Mouse (Mus musculus): ENCODE results near the gene Adamts14.

Adamts14 gene

DNA sequence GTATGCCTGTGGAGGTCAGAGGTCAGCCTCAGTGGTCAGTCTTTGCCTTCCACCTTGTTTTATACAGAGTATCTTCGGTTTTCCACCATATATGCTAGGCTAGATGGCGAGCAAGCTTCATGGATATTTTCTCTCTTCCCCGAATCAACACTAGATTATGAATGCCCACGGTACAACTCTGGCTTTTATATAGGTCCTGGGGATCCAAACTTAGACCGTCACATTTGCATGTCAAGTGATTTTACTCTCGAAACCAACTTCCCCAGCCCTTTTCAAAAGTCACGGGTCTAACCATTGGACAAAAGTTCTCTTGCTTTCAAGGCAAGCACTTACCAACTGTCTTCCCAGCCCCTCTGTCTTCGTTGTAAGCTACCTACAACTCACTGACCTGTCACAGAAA is 94.6 kb downstream of the Adamts14 start:
- DNase-seq (ENCODE audit: low spot score), result no peak

DNA sequence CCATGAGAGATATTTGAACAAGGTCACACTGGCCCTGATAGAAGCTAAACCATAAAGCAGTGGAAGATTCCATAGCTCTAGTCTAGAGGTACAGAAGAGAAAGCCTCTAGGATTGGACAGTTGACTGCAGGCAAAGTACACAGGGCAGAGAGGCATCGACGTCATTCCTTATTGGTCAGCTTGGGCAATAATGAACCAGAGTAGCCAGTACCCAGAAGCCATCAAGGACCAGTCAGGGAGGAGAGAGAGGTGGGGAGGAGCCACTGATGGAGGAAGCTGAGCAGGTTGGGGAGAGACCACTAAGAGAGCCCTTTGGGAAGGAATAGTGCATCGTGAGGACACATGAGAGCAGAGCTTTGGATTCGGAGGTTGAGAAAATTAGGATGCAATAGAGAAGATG is 95.5 kb downstream of the Adamts14 start:
- DNase-seq (ENCODE audit: low spot score), result peak; percentile 34

DNA sequence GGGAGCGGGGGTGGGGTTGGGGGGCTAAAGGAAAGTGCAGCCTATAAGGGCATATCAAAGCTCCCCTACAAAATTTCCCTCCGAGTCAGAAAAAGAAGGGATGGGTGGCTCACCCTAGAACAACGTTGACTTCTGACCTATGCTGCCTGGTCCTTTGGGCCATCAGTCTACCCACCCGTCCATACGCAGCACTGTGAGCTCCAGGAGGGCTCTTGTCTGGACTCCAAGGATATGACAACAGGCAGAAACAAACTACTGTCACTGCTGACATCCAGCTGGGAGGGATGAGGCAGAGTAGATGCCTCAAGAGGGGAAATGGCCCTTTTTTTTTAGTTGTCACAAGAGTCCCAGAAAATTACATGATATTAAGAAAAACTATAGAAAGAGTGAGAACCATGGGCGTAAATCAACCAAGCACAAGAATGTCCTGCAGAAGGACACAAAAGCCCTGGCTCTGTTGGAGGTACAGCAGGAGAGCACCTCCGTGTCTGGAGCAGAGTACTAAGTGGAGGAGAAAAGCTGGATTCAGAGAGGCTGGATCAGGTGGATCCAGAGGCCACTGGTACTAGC is 96.9 kb downstream of the Adamts14 start:
- DNase-seq (ENCODE audit: low spot score), result no peak

GRCm38 (mm10) chr10:61175442-61176204 is 97.6 kb downstream of the Adamts14 start:
- DNase-seq (ENCODE audit: low spot score), result no peak

- no peak for DNase-seq (ENCODE audit: low spot score)
These were observed 98.4 kb downstream of the Adamts14 start for GRCm38 (mm10) chr10:61174711-61175441.

- no peak for DNase-seq (ENCODE audit: low spot score)
These were observed 100.7 kb downstream of the Adamts14 start for GRCm38 (mm10) chr10:61172496-61172895.

GRCm38 (mm10) chr10:61171654-61172053 is 101.6 kb downstream of the Adamts14 start, which contains the start of gene Tbata:
Gene Tbata (plus strand): TSS chr10:61171954.
- DNase-seq (ENCODE audit: low spot score), result no peak

DNA sequence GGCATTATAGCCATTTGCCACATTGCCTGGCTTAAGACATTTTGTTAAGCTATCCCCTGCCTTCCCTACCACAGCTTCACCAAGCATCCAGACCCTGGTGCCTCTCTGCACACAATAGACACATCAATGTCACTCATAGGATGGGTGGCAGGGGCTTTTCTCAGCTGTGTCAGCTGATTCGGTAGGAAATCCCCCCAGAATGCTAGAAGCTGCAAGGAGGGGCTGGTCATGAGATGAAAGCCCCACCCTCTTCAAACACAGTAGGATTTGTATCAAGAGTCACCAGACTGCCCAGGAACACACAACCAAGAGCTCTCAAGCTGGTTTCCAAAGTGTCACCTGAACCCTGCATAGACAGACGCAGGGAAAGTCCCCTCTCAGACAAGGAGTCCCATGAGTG is 104.8 kb downstream of the Adamts14 start:
- no peak for DNase-seq (ENCODE audit: low spot score)

DNA sequence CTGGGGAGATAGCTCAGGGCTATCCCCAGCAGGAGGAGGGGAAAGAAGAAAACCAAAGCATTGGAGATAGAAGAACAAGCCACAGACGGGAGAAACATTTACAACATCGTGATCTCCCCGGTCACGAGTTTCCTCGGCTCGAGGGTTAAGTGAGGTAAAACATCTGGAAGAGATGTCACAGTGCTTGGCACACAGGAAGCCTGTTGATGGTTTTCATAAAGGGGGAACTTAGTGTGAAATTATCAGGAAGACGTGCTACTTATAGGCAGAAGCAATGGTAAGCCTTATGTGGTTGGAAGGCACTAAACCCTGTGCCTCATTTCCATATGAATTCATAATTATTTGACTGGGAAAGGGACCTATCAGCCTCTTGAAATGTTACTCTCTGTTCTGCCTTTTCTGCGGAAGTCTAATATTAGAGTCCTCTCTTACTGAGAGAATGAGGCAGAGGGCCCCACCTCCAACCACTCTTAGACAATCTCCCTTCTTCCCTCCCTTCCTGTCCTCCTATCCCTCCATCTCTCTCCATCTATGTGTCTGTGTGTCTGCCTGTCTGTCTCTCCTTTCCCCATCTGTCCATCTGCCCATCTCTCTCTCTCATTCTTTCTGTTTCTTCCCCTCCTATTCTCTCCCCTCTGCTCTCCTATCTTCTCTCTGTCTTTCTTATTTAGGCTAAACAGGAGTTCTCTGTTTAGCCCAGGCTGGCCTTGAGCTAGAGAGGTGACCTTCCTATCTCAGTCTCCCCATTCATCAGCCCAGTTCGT is 105.7 kb downstream of the Adamts14 start:
- DNase-seq (ENCODE audit: low spot score), result no peak

DNA sequence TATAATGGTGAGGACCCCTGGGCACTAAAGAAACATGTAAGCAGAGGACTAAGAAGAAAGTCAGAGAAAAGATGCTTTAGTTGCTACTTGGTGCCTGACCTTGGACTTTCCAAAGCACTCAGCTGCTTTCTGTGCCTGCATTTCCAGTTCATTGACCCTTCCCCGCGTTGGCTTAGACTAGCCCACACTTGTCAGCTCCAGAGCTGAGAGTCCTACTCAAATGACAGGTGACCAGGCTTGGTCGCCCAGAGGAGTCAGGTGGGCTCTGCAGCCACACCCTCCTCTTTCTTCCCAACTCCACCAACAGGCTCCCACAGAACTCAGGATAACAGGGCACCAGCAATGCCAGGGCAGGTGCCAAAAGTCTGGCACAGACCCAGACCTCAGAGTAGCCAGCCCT is 110.9 kb downstream of the Adamts14 start:
- DNase-seq (ENCODE audit: low spot score), result no peak

GRCm38 (mm10) chr10:61160671-61161070 is 112.6 kb downstream of the Adamts14 start:
- peak; percentile 59 for DNase-seq (ENCODE audit: low spot score)

- no peak for DNase-seq (ENCODE audit: low spot score)
These were observed 113.1 kb downstream of the Adamts14 start for GRCm38 (mm10) chr10:61160089-61160488.

- DNase-seq (ENCODE audit: low spot score), result no peak
These were observed 114.6 kb downstream of the Adamts14 start for GRCm38 (mm10) chr10:61158594-61158993.

GRCm38 (mm10) chr10:61156453-61156852 is 116.8 kb downstream of the Adamts14 start:
- no peak for DNase-seq (ENCODE audit: low spot score)

GRCm38 (mm10) chr10:61155611-61156010 is 117.6 kb downstream of the Adamts14 start:
- no peak for DNase-seq (ENCODE audit: low spot score)

DNA sequence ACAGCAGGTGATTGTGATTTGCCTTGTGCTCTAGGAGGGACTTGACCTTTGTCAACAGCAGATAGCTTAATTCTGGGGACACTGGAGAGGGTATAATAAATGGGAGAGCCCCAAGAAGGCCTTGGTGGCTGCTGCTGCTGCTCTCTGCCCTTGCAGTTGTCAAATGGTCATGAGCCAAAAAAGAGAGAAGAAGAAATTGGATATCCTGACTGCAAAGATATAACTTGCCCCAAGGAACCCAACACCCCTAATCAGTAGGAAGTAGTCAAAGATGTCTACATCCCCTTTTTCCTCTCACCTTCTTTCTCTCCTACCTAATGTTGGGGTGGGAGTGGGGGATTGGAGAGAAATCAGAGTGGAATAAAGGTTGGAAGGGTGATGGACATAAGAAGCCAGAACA is 121.1 kb downstream of the Adamts14 start:
- DNase-seq (ENCODE audit: low spot score), result no peak

DNA sequence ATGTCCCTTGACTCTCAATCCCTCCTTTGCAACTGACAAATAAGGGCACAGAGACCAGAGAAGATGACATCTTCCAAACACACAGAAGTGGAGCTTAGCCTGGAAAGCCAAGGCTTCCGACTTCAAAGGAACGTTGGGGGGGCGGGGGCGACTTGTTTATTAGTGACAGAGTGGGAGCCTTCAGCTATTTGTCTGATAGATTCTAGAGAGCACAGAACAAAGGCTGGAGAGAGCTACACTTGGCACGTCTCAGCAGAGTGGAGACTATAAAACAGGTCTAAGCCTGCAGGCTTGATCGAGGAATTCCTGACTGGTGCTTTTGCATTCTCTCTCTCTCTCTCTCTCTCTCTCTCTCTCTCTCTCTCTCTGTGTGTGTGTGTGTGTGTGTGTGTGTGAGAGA is 122.6 kb downstream of the Adamts14 start:
- DNase-seq (ENCODE audit: low spot score), result no peak

- DNase-seq (ENCODE audit: low spot score), result no peak
These were observed 123.8 kb downstream of the Adamts14 start for GRCm38 (mm10) chr10:61149476-61149875.

DNA sequence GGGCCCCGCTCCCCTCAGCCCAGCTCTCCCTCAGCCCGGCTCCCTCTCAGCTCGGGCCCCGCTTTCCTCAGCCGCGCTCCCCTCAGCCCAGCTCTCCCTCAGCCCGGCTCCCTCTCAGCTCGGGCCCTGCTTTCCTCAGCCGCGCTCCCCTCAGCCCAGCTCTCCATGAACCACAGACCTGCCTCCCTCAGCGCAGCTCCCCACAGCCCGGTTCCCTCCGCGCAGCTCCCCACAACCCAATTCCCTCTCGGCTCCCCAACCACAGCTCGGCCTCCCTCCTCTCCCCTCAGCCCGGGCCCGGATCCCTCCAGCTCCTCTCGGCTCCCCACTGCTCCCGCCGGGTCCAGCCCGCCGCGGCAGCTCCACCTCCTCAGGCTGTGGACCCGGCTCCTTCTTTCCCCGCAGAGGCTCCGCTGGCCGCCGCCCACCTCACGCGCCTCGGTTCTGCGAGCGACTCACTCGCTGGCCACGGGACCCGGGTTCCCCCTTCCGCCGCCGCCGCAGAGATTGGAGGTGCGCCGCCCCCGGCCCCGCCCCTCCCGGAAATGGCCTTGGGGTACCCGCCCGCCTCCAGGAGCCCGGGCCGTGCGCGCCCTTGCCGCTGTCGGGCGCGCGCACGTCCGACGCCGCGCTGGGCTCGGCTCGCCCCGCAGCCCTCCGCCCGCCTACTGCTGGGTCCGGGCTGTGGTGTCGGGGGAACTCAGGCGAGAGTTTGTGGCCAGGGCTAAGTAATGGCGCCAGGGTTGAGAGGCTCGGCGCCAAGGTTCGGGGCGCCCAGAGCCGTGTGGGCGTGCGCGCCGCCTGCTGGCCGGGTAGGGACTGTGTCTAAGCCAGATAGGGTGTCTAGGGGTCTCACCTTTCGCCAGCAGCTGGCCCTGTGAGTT is 125.8 kb downstream of the Adamts14 start, which contains the start of gene Sgpl1:
Gene Sgpl1, minus strand, starts transcription at position 547 of the 884 bp plus-strand sequence.
- DNase-seq (ENCODE audit: low spot score), result peak; percentile 86
